Mouse (Mus musculus) left cerebral cortex, adult 2 months (tissue): ENCODE measurements around the gene Apof. TPM values are rescaled to one million over a fixed set of nuclear protein-coding genes. Genes with fewer than 3 reads are reported as not detected.
A peak's percentile ranks its signal among the peaks of the same experiment; 100 is the strongest.
"Not testable (repeated sequence)": the region's sequence is repeated elsewhere in the genome, so short reads cannot be mapped to it uniquely, and the experiment has no call there.

ENCODE experiments used
- DNase-seq, 2 experiments: peaks; one replicate each; pipeline ENCODE4 v3.0.0; 2021 to 2022; ENCODE audit warnings: low spot score in 2 of 2, mixed read lengths in 1 of 2; ENCODE audit errors: extremely low spot score in 1 of 2
- H3K27ac ChIP-seq: fragments of 200-600 bp; 2 replicates; pipeline ENCODE4 v1.8.1; 2022
- H3K4me3 ChIP-seq: fragments of 200-600 bp; 2 replicates; pipeline ENCODE4 v1.8.1; 2022
- CTCF ChIP-seq: fragments of 200-600 bp; IDR thresholded peaks from 2 replicates; pipeline ENCODE4 v1.8.1; 2022; ENCODE audit warnings: antibody characterized with exemption, mild to moderate bottlenecking, moderate library complexity
- intact Hi-C: fragments of 180-260 bp; cut with DNase I; formaldehyde crosslinking; loops from one replicate; pipeline ENCODE4 v1.15.1; 2025
- total RNA-seq, 2 experiments: library from RNA; stranded (reverse); gene quantifications; 2 replicates each; pipeline ENCODE4 v1.2.3; 2021

The Apof gene
- total RNA-seq, 2 experiments from 2014 or later, result not detected

GRCm38 (mm10) chr10:128282886-128283450 lies 14.5 kb downstream of the Apof start:
- TF ChIP-seq CTCF, result no peak
- intact Hi-C loops, result no loop called here
- H3K27ac ChIP-seq, result no peak overlapping the region

GRCm38 (mm10) chr10:128283604-128284579 lies 15.4 kb downstream of the Apof start:
- intact Hi-C loops, result loop anchor here (1.0 kb wide), 1 partner anchor 71 kb away; no protein-coding TSS in a partner anchor
- peak; percentile 84 for TF ChIP-seq CTCF
- H3K4me3 ChIP-seq, result no peak overlapping the region
- peak; percentile 40 to 59 for DNase-seq
- no peak overlapping the region for H3K27ac ChIP-seq

More at GRCm38 (mm10) chr10:128282886-128283450, 14.5 kb downstream of the Apof start:
- no peak overlapping the region for H3K4me3 ChIP-seq
- DNase-seq, result no peak

- H3K27ac ChIP-seq, DNase-seq, intact Hi-C loops, H3K4me3 ChIP-seq: not testable (repeated sequence)
Observed at GRCm38 (mm10) chr10:128290594-128290993, 22.1 kb downstream of the Apof start.

GRCm38 (mm10) chr10:128296370-128297090 lies 28.1 kb downstream of the Apof start:
- intact Hi-C loops, result no loop called here
- no peak overlapping the region for H3K27ac ChIP-seq
- H3K4me3 ChIP-seq, result no peak overlapping the region
- no peak for TF ChIP-seq CTCF
- no peak for DNase-seq

- DNase-seq, result no peak
- TF ChIP-seq CTCF, result no peak
- no peak overlapping the region for H3K4me3 ChIP-seq
- H3K27ac ChIP-seq, result no peak overlapping the region
- intact Hi-C loops, result no loop called here
Observed at GRCm38 (mm10) chr10:128297221-128297620, 28.8 kb downstream of the Apof start.

- TF ChIP-seq CTCF, result no peak
- no peak overlapping the region for H3K27ac ChIP-seq
- no peak overlapping the region for H3K4me3 ChIP-seq
- DNase-seq, result no peak
- intact Hi-C loops, result no loop called here
Observed at GRCm38 (mm10) chr10:128297622-128298021, 29.2 kb downstream of the Apof start.

- intact Hi-C loops, result no loop called here
- Histone ChIP-seq H3K4me3 (no peak overlapping the region), H3K27ac (no peak overlapping the region)
- DNase-seq, result no peak
- TF ChIP-seq CTCF, result no peak
Observed at GRCm38 (mm10) chr10:128298243-128298642, 29.8 kb downstream of the Apof start.

- no peak within 1 kb of the TSS for H3K27ac ChIP-seq
- no peak within 1 kb of the TSS for H3K4me3 ChIP-seq
- no peak for TF ChIP-seq CTCF
- DNase-seq, result no peak
- intact Hi-C loops, result no loop called here
Observed at GRCm38 (mm10) chr10:128298702-128299171, 30.3 kb downstream of the Apof start, which contains the start of gene Il23a. TSS of gene Il23a (minus strand) at chr10:128298752.

- Histone ChIP-seq H3K4me3 (peak overlapping the region; percentile 82), H3K27ac (peak overlapping the region; percentile 99)
- intact Hi-C loops, result no loop called here
- DNase-seq, result no peak
- no peak for TF ChIP-seq CTCF
Observed at GRCm38 (mm10) chr10:128302357-128302756, 33.9 kb downstream of the Apof start.

- Histone ChIP-seq H3K4me3 (peak overlapping the region; percentile 82), H3K27ac (peak overlapping the region; percentile 99)
- no peak for DNase-seq
- no peak for TF ChIP-seq CTCF
- intact Hi-C loops, result loop anchor here (1.0 kb wide), 1 partner anchor 20 kb away; the partner anchor contains the start of gene Cnpy2
Observed at GRCm38 (mm10) chr10:128302785-128303125, 34.3 kb downstream of the Apof start.

- peak; percentile 100 for DNase-seq
- Histone ChIP-seq H3K4me3 (peak within 1 kb of the TSS; percentile 82), H3K27ac (peak within 1 kb of the TSS; percentile 99)
- intact Hi-C loops, result loop anchor here (1.0 kb wide), 1 partner anchor 19 kb away; the partner anchor contains the start of gene Cnpy2
- no peak for TF ChIP-seq CTCF
Observed at GRCm38 (mm10) chr10:128303126-128304021, 34.9 kb downstream of the Apof start, which contains the start of gene Pan2. TSS of gene Pan2 (plus strand) at chr10:128303335.
